Mouse (Mus musculus) heart, embryonic 10.5 days (tissue): ENCODE results near the gene Krtap8-1. TPM values are rescaled to one million over a fixed set of nuclear protein-coding genes. Genes with fewer than 3 reads are reported as not detected.

Source experiments
- DNase-seq: peaks from one replicate; pipeline ENCODE4 v3.0.0-alpha.2; 2017; ENCODE audit warnings: low spot score
- H3K27ac ChIP-seq: fragments of 300-500 bp; sonication (generic); 2 replicates; pipeline ENCODE4 v1.5.1; 2016; ENCODE audit warnings: mild to moderate bottlenecking
- H3K27me3 ChIP-seq: fragments of 300-500 bp; sonication (generic); 2 replicates; pipeline ENCODE4 v1.6.1; 2016; ENCODE audit warnings: mild to moderate bottlenecking; ENCODE audit not compliant: poor library complexity, insufficient read depth, severe bottlenecking
- H3K36me3 ChIP-seq: fragments of 300-500 bp; sonication (generic); 2 replicates; pipeline ENCODE4 v1.6.1; 2016; ENCODE audit warnings: mild to moderate bottlenecking, moderate library complexity
- H3K4me1 ChIP-seq: fragments of 300-500 bp; sonication (generic); 2 replicates; pipeline ENCODE4 v1.6.1; 2016; ENCODE audit warnings: mild to moderate bottlenecking
- H3K4me3 ChIP-seq: fragments of 300-500 bp; sonication (generic); 2 replicates; pipeline ENCODE4 v1.5.1; 2016; ENCODE audit warnings: mild to moderate bottlenecking, moderate library complexity
- H3K9me3 ChIP-seq: fragments of 300-500 bp; sonication (generic); 2 replicates; pipeline ENCODE4 v1.6.1; 2016; ENCODE audit warnings: mild to moderate bottlenecking, moderate library complexity
- WGBS: fragments of 180-500 bp; shearing (Covaris S2); methylation state at CpG from one replicate; pipeline ENCODE4 v1.1.7; 2016; 5-methylcytosine and 5-hydroxymethylcytosine counted together
- polyA plus RNA-seq: library from polyadenylated mRNA; unstranded; fragments of >200 nt; fragmentation: Nextera tagmentation; extraction: Ambion mirVana; gene quantifications from 2 replicates; pipeline ENCODE4 v1.2.1, GENCODE M21; 2016

Krtap8-1 gene
- polyA plus RNA-seq, 1 experiment from 2014 or later = not detected

DNA sequence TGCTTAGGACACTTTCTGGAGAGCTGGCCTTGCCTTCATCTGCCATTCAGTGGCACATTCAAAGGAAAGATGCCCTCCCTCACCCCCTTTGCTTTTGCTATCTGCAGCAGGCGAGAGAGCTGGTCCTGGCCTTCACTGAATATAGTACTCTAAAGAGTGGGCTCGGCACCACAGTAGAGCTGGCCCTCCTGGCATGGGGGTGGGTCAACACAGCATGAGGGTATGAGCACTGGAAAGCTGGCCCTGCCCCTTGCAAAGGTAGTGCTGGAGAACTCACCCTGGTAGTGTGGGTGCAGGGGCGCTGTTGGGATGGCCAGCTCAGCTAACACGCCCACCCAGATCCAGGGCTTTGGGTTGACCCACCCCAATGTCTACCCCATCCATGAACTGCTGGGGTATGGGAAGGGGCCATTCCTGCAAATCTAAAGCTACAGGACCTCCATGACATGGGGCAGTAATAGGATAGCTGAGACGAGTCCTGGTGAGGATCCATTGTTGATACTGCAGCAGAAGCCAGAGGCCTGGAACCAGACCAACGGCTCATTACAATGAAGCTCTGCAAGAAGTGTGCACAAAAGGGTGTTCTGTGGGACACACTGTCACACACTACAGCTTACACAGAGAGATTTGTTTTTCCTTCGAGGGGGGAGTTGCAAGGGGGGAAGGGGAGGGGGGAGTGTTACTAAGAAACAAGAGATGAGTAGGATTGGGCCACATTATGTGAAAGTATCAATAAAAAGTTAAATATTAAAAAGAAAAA, 7.8 kb upstream of the Krtap8-1 start:
- no peaks in the 10 kb centered on the region for H3K36me3 ChIP-seq
- 87% methylated on average over 7 of the region's 7 CpGs for WGBS

DNA sequence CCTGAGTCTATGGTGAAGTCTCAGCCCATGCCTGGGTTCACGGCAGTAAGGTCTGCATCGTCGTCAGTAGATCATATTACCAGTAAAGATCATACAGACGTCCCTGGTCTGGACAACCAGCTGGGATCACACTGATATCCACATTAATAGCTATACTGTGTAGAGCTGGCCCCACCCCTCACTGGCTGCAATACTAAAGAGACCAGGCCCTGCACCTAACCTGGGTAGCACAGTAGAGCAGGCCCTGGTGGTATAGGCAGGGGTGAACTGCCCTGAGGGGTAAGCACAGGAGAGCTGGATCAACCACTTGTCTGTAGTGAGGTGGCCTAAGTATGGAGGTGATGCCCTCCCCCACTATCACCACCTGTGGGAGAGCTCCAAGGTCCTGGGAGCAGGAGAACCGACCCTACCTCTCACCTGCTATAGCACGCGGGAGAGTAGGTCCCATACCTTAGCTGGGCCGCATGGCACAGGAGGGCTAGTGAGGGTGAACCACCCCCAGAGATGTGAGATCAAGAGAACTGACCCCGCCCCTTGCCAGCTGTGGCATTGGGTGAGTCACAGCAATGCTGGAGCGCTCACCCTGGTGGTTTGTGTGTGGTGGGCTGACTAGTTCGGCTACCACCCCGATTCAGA, 10.0 kb downstream of the Krtap8-1 start:
- no peak overlapping the region for H3K4me3 ChIP-seq
- DNase-seq = no peak
- H3K4me1 ChIP-seq = no peaks in the 10 kb centered on the region
- no peak overlapping the region for H3K27ac ChIP-seq
- no peaks in the 10 kb centered on the region for H3K27me3 ChIP-seq
- no peaks in the 10 kb centered on the region for H3K36me3 ChIP-seq
- H3K9me3 ChIP-seq = no peaks in the 10 kb centered on the region
- 82% methylated on average over 12 of the region's 12 CpGs for WGBS

More for the DNA sequence above, 7.8 kb upstream of the Krtap8-1 start:
- no peak overlapping the region for H3K27ac ChIP-seq
- no peak for DNase-seq
- no peak overlapping the region for H3K4me3 ChIP-seq
- no peaks in the 10 kb centered on the region for H3K27me3 ChIP-seq
- H3K9me3 ChIP-seq = no peaks in the 10 kb centered on the region
- no peaks in the 10 kb centered on the region for H3K4me1 ChIP-seq

DNA sequence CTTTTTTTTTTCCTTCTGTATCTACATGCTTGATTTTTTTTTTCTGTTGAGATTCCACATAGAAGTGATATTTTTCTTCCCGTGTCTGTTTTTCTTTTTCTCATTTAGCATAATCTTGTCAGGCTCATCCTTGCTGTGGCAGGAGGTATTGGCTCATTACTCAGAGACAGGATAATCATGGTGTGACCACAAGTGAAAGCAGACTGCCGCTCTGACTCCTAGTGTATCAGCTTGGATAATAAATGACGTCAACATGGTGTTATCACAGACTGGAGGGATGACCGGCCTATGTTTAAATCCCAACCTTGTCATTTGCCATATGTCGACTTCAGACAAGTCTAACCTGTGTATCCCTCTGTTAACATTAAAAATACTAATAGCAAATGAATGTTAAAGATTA, 26.6 kb downstream of the Krtap8-1 start:
- H3K4me3 ChIP-seq = no peak overlapping the region
- H3K9me3 ChIP-seq = no peaks in the 10 kb centered on the region
- DNase-seq = no peak
- no peaks in the 10 kb centered on the region for H3K4me1 ChIP-seq
- WGBS = 68% methylated on average over 5 of the region's 5 CpGs
- H3K27me3 ChIP-seq = no peaks in the 10 kb centered on the region
- H3K27ac ChIP-seq = no peak overlapping the region
- H3K36me3 ChIP-seq = no peaks in the 10 kb centered on the region

Other genes starting within 250 kb of the Krtap8-1 start
- not detected in 2 replicates for gene Krtap21-1, start 84.1 kb downstream of the Krtap8-1 start, polyA plus RNA-seq
- gene Krtap6-2, start 67.8 kb downstream of the Krtap8-1 start, polyA plus RNA-seq = not detected in 2 replicates
- not detected in 2 replicates for gene Krtap7-1, start 20.4 kb upstream of the Krtap8-1 start, polyA plus RNA-seq
- gene Krtap11-1, start 83.2 kb upstream of the Krtap8-1 start, polyA plus RNA-seq = not detected in 2 replicates